Mouse (Mus musculus) left cerebral cortex, adult 6 months (tissue): Measurements from ENCODE around the gene Ccl21b. TPM values are rescaled to one million over a fixed set of nuclear protein-coding genes. Genes with fewer than 3 reads are reported as not detected.

Experiments
- long read RNA-seq, 2 experiments: library from polyadenylated mRNA; unstranded; transcript quantifications; one replicate each; pipeline ENCODE4 v2.0.0; 2019 to 2020
- polyA plus RNA-seq: library from polyadenylated mRNA; unstranded; fragments of <200 nt; fragmentation: Nextera tagmentation; gene quantifications from 2 replicates; pipeline ENCODE4 v1.2.3, GENCODE M21; 2021

Ccl21b gene
- polyA plus RNA-seq: not detected in 2 replicates
- long read RNA-seq, experiment 1, partial matches to known transcripts: 0 of 27 reads
- long read RNA-seq, experiment 1, other reads (novel, unspliced or antisense): 27 of 27 reads
- long read RNA-seq, experiment 2: 0 reads

GRCm38 (mm10) chr4:42255467-42255866, at the start of gene Ccl21b:
Gene Ccl21b (plus strand): TSS chr4:42255767.

GRCm38 (mm10) chr4:42240339-42240738, 15.2 kb upstream of the Ccl21b start, which contains the start of gene Gm10600:
Gene Gm10600 (plus strand): TSS chr4:42240639.

GRCm38 (mm10) chr4:42293967-42294366, 38.4 kb downstream of the Ccl21b start, which contains the start of gene Gm21953:
Gene Gm21953 (plus strand): TSS chr4:42294267.

Other genes with a start within 250 kb of the Ccl21b start
- 0.89 and 2.0 TPM in 2 replicates for gene Gm21093, start 221.0 kb upstream of the Ccl21b start, polyA plus RNA-seq
- not detected in 2 replicates for gene Gm3893, start 164.6 kb upstream of the Ccl21b start, polyA plus RNA-seq
- 0.55 and 42.4 TPM in 2 replicates for gene Gm13304, start 140.9 kb upstream of the Ccl21b start, polyA plus RNA-seq
- 24.6 and 50.3 TPM in 2 replicates for gene Gm13306, start 102.3 kb upstream of the Ccl21b start, polyA plus RNA-seq
- 1.8 and 4.4 TPM in 2 replicates for gene Gm13305, start 87.2 kb upstream of the Ccl21b start, polyA plus RNA-seq
- 1.0 TPM in 1 of 2 replicates, not detected in the other for gene Gm10600, start 15.1 kb upstream of the Ccl21b start, polyA plus RNA-seq
- gene Gm21953, start 38.5 kb downstream of the Ccl21b start, polyA plus RNA-seq: 2.0 TPM in 1 of 2 replicates, not detected in the other
- not detected in 2 replicates for gene Fam205a3, start 62.6 kb downstream of the Ccl21b start, polyA plus RNA-seq
- 2.0 TPM in 1 of 2 replicates, not detected in the other for gene Gm21586, start 183.6 kb downstream of the Ccl21b start, polyA plus RNA-seq
- 0.14 TPM in 1 of 2 replicates, not detected in the other for gene Gm2163, start 211.0 kb downstream of the Ccl21b start, polyA plus RNA-seq